Mouse (Mus musculus) liver, postnatal 0 days (tissue): ENCODE results near the gene Hoxd3. TPM values are rescaled to one million over a fixed set of nuclear protein-coding genes. Genes with fewer than 3 reads are reported as not detected.
A peak's percentile ranks its signal among the peaks of the same experiment; 100 is the strongest.

Experiments
- ATAC-seq: fragments of 200-750 bp; cut with Nextera tagmentation; 2 replicates; pipeline ENCODE4 v1.8.0; 2017; ENCODE audit warnings: mild to moderate bottlenecking, moderate library complexity
- DNase-seq: peaks from one replicate; pipeline ENCODE4 v3.0.0-alpha.2; 2016
- H3K27ac ChIP-seq: fragments of 300-500 bp; sonication (generic); 2 replicates; pipeline ENCODE4 v1.5.1; 2014; ENCODE audit warnings: antibody characterized with exemption, moderate library complexity, mild to moderate bottlenecking, low read depth
- H3K27me3 ChIP-seq: fragments of 300-500 bp; sonication (generic); 2 replicates; pipeline ENCODE4 v1.6.1; 2014; ENCODE audit warnings: low read length, control low read depth, mixed read lengths; ENCODE audit not compliant: insufficient read depth
- H3K36me3 ChIP-seq: fragments of 300-500 bp; sonication (generic); replicated peaks from 2 replicates; pipeline ENCODE4 v1.6.1; 2014; ENCODE audit warnings: mild to moderate bottlenecking, control low read depth, low read length, moderate library complexity, mixed read lengths; ENCODE audit not compliant: insufficient read depth
- H3K4me1 ChIP-seq: fragments of 300-500 bp; sonication (generic); 2 replicates; pipeline ENCODE4 v1.6.1; 2014; ENCODE audit warnings: antibody characterized with exemption, mild to moderate bottlenecking, control low read depth; ENCODE audit not compliant: insufficient read depth
- H3K4me2 ChIP-seq: fragments of 300-500 bp; sonication (generic); 2 replicates; pipeline ENCODE4 v1.6.1; 2014; ENCODE audit warnings: low read depth, mild to moderate bottlenecking, low read length, moderate library complexity, mixed read lengths
- H3K4me3 ChIP-seq: fragments of 300-500 bp; sonication (generic); 2 replicates; pipeline ENCODE4 v1.5.1; 2014; ENCODE audit warnings: low read depth, low read length
- H3K9ac ChIP-seq: fragments of 300-500 bp; sonication (generic); replicated peaks from 2 replicates; pipeline ENCODE4 v1.6.1; 2014; ENCODE audit warnings: mild to moderate bottlenecking, moderate library complexity
- H3K9me3 ChIP-seq: fragments of 300-500 bp; sonication (generic); 2 replicates; pipeline ENCODE4 v1.6.1; 2016; ENCODE audit warnings: mild to moderate bottlenecking, control low read depth, low read length, mixed read lengths
- CTCF ChIP-seq: sonication (generic); IDR thresholded peaks from 2 replicates; pipeline ENCODE4 v1.5.1; 2016; ENCODE audit warnings: antibody characterized with exemption, low read depth
- EP300 ChIP-seq: IDR thresholded peaks from 2 replicates; pipeline ENCODE4 v1.6.1; 2016; ENCODE audit warnings: antibody characterized with exemption, low read depth, mild to moderate bottlenecking
- WGBS: fragments of 180-500 bp; shearing (Covaris S2); extraction: QIAGEN DNeasy Blood & Tissue Kit; methylation state at CpG from one replicate; pipeline ENCODE4 v1.1.7; 2014; ENCODE audit not compliant: insufficient replicate concordance; 5-methylcytosine and 5-hydroxymethylcytosine counted together
- polyA plus RNA-seq: library from polyadenylated mRNA; unstranded; fragments of >200 nt; fragmentation: Nextera tagmentation; extraction: Ambion mirVana; gene quantifications from 2 replicates; pipeline ENCODE4 v1.2.1, GENCODE M21; 2015

Hoxd3 gene
- polyA plus RNA-seq, 1 experiment from 2014 or later, result not detected

DNA sequence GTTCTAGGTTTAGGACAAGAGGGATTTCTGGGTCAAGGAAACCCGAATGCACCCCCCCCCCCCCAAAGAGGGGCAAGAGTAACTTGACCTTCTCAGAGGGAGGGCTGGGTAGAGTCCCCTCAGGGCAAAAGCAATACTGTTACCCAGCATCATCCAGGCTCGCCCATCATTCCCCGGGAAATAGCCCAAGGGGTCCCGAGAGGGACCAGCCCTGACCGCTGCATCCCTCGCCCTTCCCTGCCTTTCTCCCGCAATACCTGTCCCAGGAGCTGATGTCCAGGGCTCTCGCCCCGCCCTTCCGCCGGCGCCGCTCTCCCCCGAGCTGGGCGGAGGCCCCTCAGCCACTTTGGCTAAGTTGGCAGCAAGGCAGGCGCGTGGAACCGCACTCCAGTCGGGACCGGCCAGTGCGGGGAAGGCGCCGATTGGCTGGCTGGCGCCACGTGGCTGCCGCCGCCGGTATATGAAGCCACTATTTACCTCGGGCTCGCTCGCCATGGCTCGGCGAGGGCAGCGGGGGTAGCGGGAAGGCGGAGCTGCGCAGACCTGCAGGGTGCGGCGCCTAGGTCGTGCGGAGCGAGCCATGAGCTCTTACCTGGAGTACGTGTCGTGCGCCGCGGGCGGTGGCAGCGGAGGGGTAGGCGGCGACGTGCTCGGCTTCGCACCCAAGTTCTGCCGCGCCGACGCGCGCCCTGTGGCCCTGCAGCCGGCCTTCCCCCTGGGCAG is 51.0 kb downstream of the Hoxd3 start, which contains the start of gene Hoxd1:
Gene Hoxd1 (plus strand): TSS at position 459 of the 723 bp plus-strand sequence.
- ATAC-seq, result no peak
- peak; percentile 20 for DNase-seq
- peaks cover 3% of the 10 kb centered on the region; the same call in 1 of the 2 replicates for H3K4me1 ChIP-seq
- H3K9ac ChIP-seq, result no peak within 1 kb of the TSS
- H3K4me3 ChIP-seq, result peak within 1 kb of the TSS; percentile 15; the same call in 1 of the 2 replicates
- peaks cover 61% of the 10 kb centered on the region for H3K27me3 ChIP-seq
- TF ChIP-seq EP300 (no peak), CTCF (no peak)
- H3K4me2 ChIP-seq, result peak within 1 kb of the TSS; percentile 50
- 2% methylated on average over 39 of the region's 61 CpGs for WGBS
- H3K36me3 ChIP-seq, result no peaks in the 10 kb centered on the region
- no peaks in the 10 kb centered on the region for H3K9me3 ChIP-seq
- H3K27ac ChIP-seq, result no peak within 1 kb of the TSS

DNA sequence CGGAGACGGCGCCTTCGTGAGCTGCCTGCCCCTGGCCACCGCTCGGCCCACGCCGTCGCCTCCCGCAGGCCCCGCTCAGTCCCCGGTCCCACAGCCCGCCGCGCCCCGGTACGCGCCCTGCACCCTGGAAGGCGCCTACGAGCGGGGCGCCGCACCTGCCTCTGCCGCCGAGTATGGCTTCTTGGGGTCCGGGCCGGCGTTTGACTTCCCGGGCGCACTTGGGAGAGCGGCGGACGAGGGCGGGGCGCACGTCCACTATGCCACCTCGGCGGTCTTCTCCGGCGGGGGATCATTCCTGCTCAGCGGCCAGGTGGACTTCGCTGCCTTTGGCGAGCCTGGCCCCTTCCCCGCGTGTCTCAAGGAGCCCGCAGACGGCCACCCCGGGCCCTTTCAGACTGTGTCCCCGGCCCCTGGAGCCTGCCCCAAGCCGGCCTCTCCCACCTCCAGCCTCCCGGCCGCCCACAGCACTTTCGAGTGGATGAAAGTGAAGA is 51.6 kb downstream of the Hoxd3 start:
- peak overlapping the region; percentile 15; the same call in 1 of the 2 replicates for H3K4me3 ChIP-seq
- 1% methylated on average over 38 of the region's 53 CpGs for WGBS

DNA sequence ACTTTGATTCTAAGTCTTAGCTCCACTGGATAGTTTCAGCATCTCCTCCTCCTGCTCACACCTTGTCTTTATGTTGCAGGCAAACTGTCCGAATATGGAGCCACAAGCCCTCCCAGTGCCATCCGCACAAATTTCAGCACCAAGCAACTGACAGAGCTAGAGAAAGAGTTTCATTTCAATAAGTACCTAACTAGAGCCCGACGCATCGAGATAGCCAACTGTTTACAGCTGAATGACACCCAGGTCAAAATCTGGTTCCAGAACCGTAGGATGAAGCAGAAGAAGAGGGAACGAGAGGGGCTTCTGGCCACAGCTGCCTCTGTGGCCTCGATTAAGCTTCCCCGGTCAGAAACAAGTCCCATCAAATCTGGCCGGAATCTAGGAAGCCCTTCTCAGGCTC is 52.2 kb downstream of the Hoxd3 start:
- no peak overlapping the region for H3K4me3 ChIP-seq
- H3K27ac ChIP-seq, result no peak overlapping the region
- TF ChIP-seq CTCF, result no peak
- TF ChIP-seq EP300, result no peak
- 43% methylated on average over 10 of the region's 10 CpGs for WGBS
- H3K4me1 ChIP-seq, result peaks cover 3% of the 10 kb centered on the region; the same call in 1 of the 2 replicates
- ATAC-seq, result no peak
- no peak overlapping the region for H3K4me2 ChIP-seq
- no peak overlapping the region for H3K9ac ChIP-seq
- no peaks in the 10 kb centered on the region for H3K36me3 ChIP-seq
- peaks cover 55% of the 10 kb centered on the region for H3K27me3 ChIP-seq
- no peaks in the 10 kb centered on the region for H3K9me3 ChIP-seq
- no peak for DNase-seq

More for the DNA sequence above, 51.6 kb downstream of the Hoxd3 start:
- Histone ChIP-seq H3K36me3 (no peaks in the 10 kb centered on the region), H3K4me2 (peak overlapping the region; percentile 50), H3K27ac (no peak overlapping the region), H3K4me1 (peaks cover 3% of the 10 kb centered on the region; the same call in 1 of the 2 replicates), H3K9me3 (no peaks in the 10 kb centered on the region), H3K27me3 (peaks cover 56% of the 10 kb centered on the region), H3K9ac (no peak overlapping the region)
- DNase-seq (no peak), ATAC-seq (no peak)
- no peak for TF ChIP-seq CTCF
- no peak for TF ChIP-seq EP300

DNA sequence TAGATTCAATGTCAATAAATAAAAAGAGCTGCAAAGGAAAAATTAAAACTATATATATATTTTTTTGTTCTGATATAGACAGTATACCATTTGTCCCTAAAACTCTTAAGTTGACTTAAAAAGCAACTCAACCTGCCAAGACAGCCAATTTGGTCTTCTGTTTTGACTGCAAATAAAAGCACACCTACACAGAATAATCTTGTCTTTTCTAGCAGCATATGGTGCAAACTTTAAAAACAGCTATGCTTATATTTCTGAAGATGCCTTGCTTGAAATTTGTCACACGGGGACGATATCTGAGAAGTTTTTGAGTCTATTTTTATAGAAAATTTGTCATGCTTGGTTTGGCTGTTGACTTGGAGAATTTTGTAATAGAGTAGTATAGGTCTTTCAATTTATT is 62.6 kb downstream of the Hoxd3 start:
- ATAC-seq, result no peak
- Histone ChIP-seq H3K4me3 (no peak overlapping the region), H3K4me2 (no peak overlapping the region), H3K9me3 (no peaks in the 10 kb centered on the region), H3K4me1 (no peaks in the 10 kb centered on the region), H3K27ac (no peak overlapping the region), H3K9ac (no peak overlapping the region), H3K27me3 (peaks cover 3% of the 10 kb centered on the region; the same call in 1 of the 2 replicates), H3K36me3 (no peaks in the 10 kb centered on the region)
- TF ChIP-seq CTCF (no peak), EP300 (no peak)
- WGBS, result 75% methylated on average over 2 of the region's 2 CpGs
- DNase-seq, result no peak

DNA sequence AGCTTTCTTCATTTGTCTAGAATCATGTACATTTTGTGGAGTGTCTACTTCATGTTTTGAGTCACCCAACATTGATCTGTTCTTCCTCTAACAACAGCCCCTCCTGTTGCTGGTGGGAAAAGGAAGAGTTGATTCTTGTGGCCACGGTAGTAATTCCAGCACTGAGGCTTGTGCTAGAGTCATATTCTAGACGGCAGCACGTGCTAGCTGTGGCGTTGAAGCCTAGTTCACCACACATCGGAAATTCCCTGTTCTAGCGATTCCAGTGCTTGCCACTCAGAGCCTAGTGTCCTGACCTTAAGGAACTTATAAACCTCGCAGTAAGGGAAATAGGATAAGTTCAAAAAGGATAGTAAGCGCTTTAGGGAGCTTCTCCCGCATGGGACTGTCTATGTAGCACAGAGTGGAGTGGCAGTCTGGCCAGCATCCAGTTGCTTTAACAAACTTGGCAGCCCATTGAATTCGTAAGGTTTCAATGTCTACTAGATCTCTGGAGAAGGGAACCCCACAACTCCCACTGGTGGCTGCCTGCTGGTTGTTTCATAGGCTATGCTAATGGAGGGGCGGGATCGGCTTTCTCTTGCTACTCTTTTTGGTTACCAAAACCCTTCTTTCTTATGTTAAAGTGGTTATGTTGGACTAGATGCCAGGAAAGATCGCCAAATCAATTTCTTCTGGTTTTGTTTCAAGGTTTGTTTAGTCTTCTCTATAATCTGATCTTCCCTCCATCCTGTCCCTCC is 66.0 kb downstream of the Hoxd3 start:
- no peak overlapping the region for H3K4me3 ChIP-seq
- DNase-seq (no peak), ATAC-seq (no peak)
- H3K9ac ChIP-seq, result no peak overlapping the region
- no peak overlapping the region for H3K4me2 ChIP-seq
- H3K27me3 ChIP-seq, result no peaks in the 10 kb centered on the region; the same call in 1 of the 2 replicates
- H3K36me3 ChIP-seq, result no peaks in the 10 kb centered on the region
- 68% methylated on average over 13 of the region's 13 CpGs for WGBS
- no peak overlapping the region for H3K27ac ChIP-seq
- H3K9me3 ChIP-seq, result no peaks in the 10 kb centered on the region
- TF ChIP-seq EP300, result no peak
- no peak for TF ChIP-seq CTCF
- no peaks in the 10 kb centered on the region for H3K4me1 ChIP-seq

DNA sequence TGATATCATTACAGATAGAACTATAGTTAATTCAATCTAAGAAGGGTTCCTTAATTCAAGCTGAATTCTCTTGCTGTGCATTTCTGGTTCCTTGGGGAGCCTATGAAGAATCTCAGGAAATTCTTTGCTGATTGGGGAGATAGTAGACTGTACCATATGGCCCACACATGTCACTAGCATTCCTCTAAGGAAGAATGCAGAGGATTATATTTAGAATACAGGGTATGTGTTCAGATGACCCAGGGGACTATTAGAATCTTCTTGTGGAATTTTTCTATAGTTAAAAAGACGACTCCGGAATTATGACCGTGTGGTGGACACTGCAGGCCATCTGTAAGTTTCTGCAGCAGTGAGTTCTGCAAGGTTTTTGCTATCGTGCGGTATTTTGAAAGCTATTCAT is 69.7 kb downstream of the Hoxd3 start:
- DNase-seq (no peak), ATAC-seq (no peak)
- H3K4me2 ChIP-seq, result no peak overlapping the region
- H3K4me3 ChIP-seq, result no peak overlapping the region
- no peaks in the 10 kb centered on the region for H3K36me3 ChIP-seq
- H3K9me3 ChIP-seq, result no peaks in the 10 kb centered on the region
- no peaks in the 10 kb centered on the region; the same call in 1 of the 2 replicates for H3K27me3 ChIP-seq
- no peaks in the 10 kb centered on the region for H3K4me1 ChIP-seq
- no peak overlapping the region for H3K9ac ChIP-seq
- H3K27ac ChIP-seq, result no peak overlapping the region
- 77% methylated on average over 5 of the region's 5 CpGs for WGBS
- TF ChIP-seq EP300, result no peak
- no peak for TF ChIP-seq CTCF
